Mouse (Mus musculus) neural tube, embryonic 14.5 days (tissue): ENCODE results near the gene Rbfox2. TPM values are rescaled to one million over a fixed set of nuclear protein-coding genes. Genes with fewer than 3 reads are reported as not detected.

Experiments used
- polyA plus RNA-seq: library from polyadenylated mRNA; unstranded; fragments of >200 nt; fragmentation: Nextera tagmentation; extraction: Ambion mirVana; gene quantifications from 2 replicates; pipeline ENCODE4 v1.2.1, GENCODE M21; 2014

Rbfox2 gene
- polyA plus RNA-seq, 1 experiment from 2014 or later: 208 TPM

Other genes starting within 250 kb of the Rbfox2 start
- gene Apol7a, start 92.1 kb upstream of the Rbfox2 start, polyA plus RNA-seq: not detected in 2 replicates
- gene Apol9a, start 104.1 kb upstream of the Rbfox2 start, polyA plus RNA-seq: 0.24 and 0.35 TPM in 2 replicates
- gene Apol7b, start 140.5 kb upstream of the Rbfox2 start, polyA plus RNA-seq: not detected in 2 replicates
- not detected in 2 replicates for gene Apol10a, start 170.0 kb upstream of the Rbfox2 start, polyA plus RNA-seq
- not detected in 2 replicates for gene Apol11a, start 201.3 kb upstream of the Rbfox2 start, polyA plus RNA-seq
- not detected in 2 replicates for gene Apol7c, start 226.3 kb upstream of the Rbfox2 start, polyA plus RNA-seq